Mouse (Mus musculus): ENCODE data around the gene Gm6614. TPM values are rescaled to one million over a fixed set of nuclear protein-coding genes. Genes with fewer than 3 reads are reported as not detected.

Gm6614 gene
- polyA plus RNA-seq, 1 experiment from 2014 or later: not detected

DNA sequence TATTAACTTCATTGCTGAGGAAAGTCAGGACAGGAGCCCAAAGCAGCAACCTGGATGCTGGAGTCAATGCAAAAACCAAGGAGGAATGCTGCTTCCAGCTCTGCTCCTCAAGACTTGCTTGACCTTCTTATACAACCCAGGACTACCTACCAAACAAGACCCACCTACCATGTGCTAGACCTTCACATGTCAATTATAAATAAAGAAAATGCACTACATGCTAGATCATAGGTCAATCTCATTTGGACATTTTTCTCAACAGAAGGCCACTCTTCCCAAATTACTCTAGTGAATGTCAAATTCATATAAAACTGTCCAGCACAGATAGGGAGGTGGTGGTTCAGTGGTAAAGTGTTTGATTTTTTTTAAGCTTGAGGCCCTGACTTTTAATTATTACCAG lies 64.4 kb downstream of the Gm6614 start, which contains the start of gene Slco1a1:
Gene Slco1a1, minus strand, starts transcription at position 101 of the 400 bp plus-strand sequence.
- Histone ChIP-seq H3K4me2 (ENCODE audit: low read depth, low read length) (no peak within 1 kb of the TSS), H3K27ac (ENCODE audit: low read depth) (no peak within 1 kb of the TSS), H3K9ac (replicated peaks) (no peak within 1 kb of the TSS), H3K9me3 (ENCODE audit: low read length) (no peaks in the 10 kb centered on the region), H3K4me1 (ENCODE audit: insufficient read depth) (no peaks in the 10 kb centered on the region), H3K36me3 (replicated peaks; ENCODE audit: insufficient read depth, low read length) (no peaks in the 10 kb centered on the region), H3K27me3 (ENCODE audit: insufficient read depth, low read length) (no peaks in the 10 kb centered on the region), H3K4me3 (ENCODE audit: low read depth, low read length) (no peak within 1 kb of the TSS)
- no peak for TF ChIP-seq EP300 (IDR thresholded peaks at IDR 0.05; ENCODE audit: low read depth)
- no peak for TF ChIP-seq CTCF (IDR thresholded peaks at IDR 0.05; ENCODE audit: low read depth)
- no peak for DNase-seq
- no peak for ATAC-seq

DNA sequence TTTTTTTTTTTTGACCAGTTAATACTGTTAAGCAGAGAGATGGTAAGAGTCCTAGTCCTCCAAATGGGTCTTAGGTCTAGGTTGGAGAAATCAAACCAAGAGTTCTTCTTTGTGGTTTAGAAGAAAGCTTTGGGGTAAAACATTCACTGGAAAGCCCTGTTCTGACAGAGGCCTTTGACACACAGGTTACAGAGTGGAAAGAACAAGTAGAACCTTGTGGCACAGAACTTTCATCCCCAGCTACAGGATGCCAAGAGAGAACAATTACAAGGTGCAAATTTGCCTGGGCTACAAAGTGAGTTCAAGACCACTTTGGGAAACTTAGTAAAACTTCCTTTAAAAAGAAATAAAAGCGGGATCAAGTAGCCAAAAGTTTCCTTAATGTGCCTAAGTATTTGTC lies 70.8 kb downstream of the Gm6614 start:
- no peaks in the 10 kb centered on the region for H3K27me3 ChIP-seq (ENCODE audit: insufficient read depth, low read length)
- no peaks in the 10 kb centered on the region for H3K36me3 ChIP-seq (replicated peaks; ENCODE audit: insufficient read depth, low read length)
- WGBS (ENCODE audit: insufficient replicate concordance): 70% methylated on average over 1 of the region's 1 CpGs
- no peaks in the 10 kb centered on the region for H3K4me1 ChIP-seq (ENCODE audit: insufficient read depth)
- no peak overlapping the region for H3K27ac ChIP-seq (ENCODE audit: low read depth)
- no peak for TF ChIP-seq CTCF (IDR thresholded peaks at IDR 0.05; ENCODE audit: low read depth)
- no peak for TF ChIP-seq EP300 (IDR thresholded peaks at IDR 0.05; ENCODE audit: low read depth)
- no peaks in the 10 kb centered on the region for H3K9me3 ChIP-seq (ENCODE audit: low read length)
- no peak overlapping the region for H3K9ac ChIP-seq (replicated peaks)
- H3K4me3 ChIP-seq (ENCODE audit: low read depth, low read length): no peak overlapping the region
- ATAC-seq (no peak), DNase-seq (no peak)
- H3K4me2 ChIP-seq (ENCODE audit: low read depth, low read length): no peak overlapping the region

Other genes starting within 250 kb of the Gm6614 start
- not detected in 2 replicates for gene Gm5724, start 237.6 kb downstream of the Gm6614 start, polyA plus RNA-seq (2015; fragmentation: Nextera tagmentation; extraction: Ambion mirVana)
- 0.32 and 0.52 TPM in 2 replicates for gene Slco1a4, start 155.2 kb downstream of the Gm6614 start, polyA plus RNA-seq (2015; fragmentation: Nextera tagmentation; extraction: Ambion mirVana)
- 0.52 and 0.67 TPM in 2 replicates for gene Slco1a1, start 64.5 kb downstream of the Gm6614 start, polyA plus RNA-seq (2015; fragmentation: Nextera tagmentation; extraction: Ambion mirVana)
- not detected in 2 replicates for gene Slco1a6, start 197.1 kb upstream of the Gm6614 start, polyA plus RNA-seq (2015; fragmentation: Nextera tagmentation; extraction: Ambion mirVana)